ENCODE assay signal across 9 mouse cellular contexts in the genomic region with DNA sequence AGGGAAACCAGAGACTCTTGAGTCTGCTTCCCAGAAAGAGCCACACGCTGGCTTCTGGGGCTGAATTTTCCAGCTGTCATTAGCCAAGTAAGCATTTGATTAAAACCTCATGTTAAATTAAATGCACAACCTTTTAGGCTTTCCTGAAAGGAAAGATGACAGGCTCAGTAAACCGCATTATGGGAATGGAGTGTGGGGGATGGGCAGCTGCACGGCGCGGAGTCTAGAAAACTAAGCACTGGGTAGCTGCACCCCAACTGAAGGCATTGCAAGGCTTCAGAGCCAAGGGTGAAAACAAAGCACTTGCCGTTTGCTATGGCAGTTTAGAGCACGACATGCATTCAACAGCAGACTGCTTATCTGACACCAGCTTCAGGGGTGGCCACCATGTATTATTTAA. TPM values are rescaled to one million over a fixed set of nuclear protein-coding genes. Genes with fewer than 3 reads are reported as not detected.
A peak's percentile ranks its signal among the peaks of the same experiment; 100 is the strongest.
DNase-seq lines count a peak whose midpoint lies in the region; ATAC-seq and TF ChIP-seq lines count a peak whose summit lies in the region.
"Had no signal": no experiment of that assay in that cellular context is flagged by ENCODE, and none has a peak within 500 bp of the region (broad histone marks: within the 10 kb centered on the region; RNA-seq: fewer than 3 reads in every experiment).

No protein-coding gene starts in this region.

- TF ChIP-seq CTCF in left cerebral cortex, adult 2 months (IDR thresholded peaks at IDR 0.05): no peak
- TF ChIP-seq CTCF in embryonic fibroblast, embryonic 13.5 days (IDR thresholded peaks at IDR 0.05; ENCODE audit: borderline replicate concordance, insufficient read depth, low read length): no peak
- no peak for TF ChIP-seq CTCF in hindbrain, postnatal 0 days (IDR thresholded peaks at IDR 0.05; ENCODE audit: low read depth)

- intact Hi-C loops in left cerebral cortex, adult 2 months (cut with DNase I): loop anchor here (5.0 to 10.0 kb wide), 3 partner anchors 44 to 437 kb away; no protein-coding TSS in a partner anchor
- intact Hi-C loops in left cerebral cortex, postnatal 14 days (cut with DNase I): loop anchor here (5.0 kb wide), 1 partner anchor 74 kb away; no protein-coding TSS in a partner anchor

- peak overlapping the region; percentile 65 for H3K4me3 ChIP-seq in left cerebral cortex, adult 2 months
- H3K4me3 ChIP-seq in embryonic fibroblast, embryonic 13.5 days (ENCODE audit: insufficient read depth, low read length): peak overlapping the region; percentile 76
- peak overlapping the region; percentile 71 for H3K4me3 ChIP-seq in hindbrain, postnatal 0 days (ENCODE audit: low read length)
- peak overlapping the region; percentile 72 for H3K4me3 ChIP-seq in neural tube, embryonic 11.5 days (ENCODE audit: low read depth, low read length)

- TF ChIP-seq POLR2A in embryonic fibroblast, embryonic 13.5 days (IDR thresholded peaks at IDR 0.05; ENCODE audit: low read depth, low read length): no peak

- H3K36me3 ChIP-seq in hindbrain, postnatal 0 days (ENCODE audit: insufficient read depth, low read length): no peaks in the 10 kb centered on the region
- no peaks in the 10 kb centered on the region for H3K36me3 ChIP-seq in neural tube, embryonic 11.5 days (ENCODE audit: control insufficient read depth, insufficient read depth, low read length)

- H3K9me3 ChIP-seq in hindbrain, postnatal 0 days (ENCODE audit: low read length): no peaks in the 10 kb centered on the region
- no peaks in the 10 kb centered on the region for H3K9me3 ChIP-seq in neural tube, embryonic 11.5 days (ENCODE audit: control insufficient read depth, low read length)
- H3K9me3 ChIP-seq: megakaryocyte, embryonic 14.5 days had no signal

- H3K4me1 ChIP-seq in embryonic fibroblast, embryonic 13.5 days (ENCODE audit: control insufficient read depth, insufficient read depth, low read length): peaks cover 12% of the 10 kb centered on the region
- peaks cover 8% of the 10 kb centered on the region for H3K4me1 ChIP-seq in hindbrain, postnatal 0 days (ENCODE audit: insufficient read depth, low read length)
- H3K4me1 ChIP-seq in neural tube, embryonic 11.5 days (ENCODE audit: control insufficient read depth, insufficient read depth, low read length): peaks cover 19% of the 10 kb centered on the region

- 14% methylated on average over 7 of the region's 7 CpGs for WGBS in hindbrain, postnatal 0 days
- WGBS in neural tube, embryonic 11.5 days: 34% methylated on average over 7 of the region's 7 CpGs

- H3K27me3 ChIP-seq in hindbrain, postnatal 0 days (ENCODE audit: insufficient read depth, low read length): no peaks in the 10 kb centered on the region
- H3K27me3 ChIP-seq in neural tube, embryonic 11.5 days (ENCODE audit: control insufficient read depth, insufficient read depth, low read length): peaks cover 6% of the 10 kb centered on the region

- peak overlapping the region; percentile 96 for H3K4me2 ChIP-seq in hindbrain, postnatal 0 days (ENCODE audit: low read depth, low read length)
- H3K4me2 ChIP-seq in neural tube, embryonic 11.5 days (ENCODE audit: low read depth): peak overlapping the region; percentile 92

- no peak for DNase-seq in left cerebral cortex, adult 2 months (ENCODE audit: extremely low spot score in 1 of 2, low spot score in 2 of 2)
- DNase-seq in left cerebral cortex, postnatal 14 days (ENCODE audit: low spot score in 2 of 2): no peak
- DNase-seq in hindbrain, postnatal 0 days (ENCODE audit: low spot score): peak; percentile 31
- peak; percentile 16 for DNase-seq in neural tube, embryonic 11.5 days (ENCODE audit: low spot score)
- no peak for DNase-seq in frontal cortex, adult 2 months (ENCODE audit: extremely low spot score in 1 of 2, low spot score in 1 of 2)
- no peak for DNase-seq in urinary bladder, adult 2 months (ENCODE audit: low spot score)
- no peak for DNase-seq in adrenal gland, postnatal 14 days

- H3K27ac ChIP-seq in left cerebral cortex, adult 2 months: no peak overlapping the region
- no peak overlapping the region for H3K27ac ChIP-seq in embryonic fibroblast, embryonic 13.5 days (ENCODE audit: insufficient read depth, low read length)
- H3K27ac ChIP-seq in hindbrain, postnatal 0 days: no peak overlapping the region
- no peak overlapping the region for H3K27ac ChIP-seq in neural tube, embryonic 11.5 days (ENCODE audit: low read depth, low read length)

- ATAC-seq in hindbrain, postnatal 0 days: no peak
- no peak for ATAC-seq in neural tube, embryonic 11.5 days (ENCODE audit: insufficient read depth, low FRiP score, low TSS enrichment)

- peak overlapping the region; percentile 18; the same call in 1 of the 2 replicates for H3K9ac ChIP-seq in hindbrain, postnatal 0 days (replicated peaks; ENCODE audit: low read length)
- no peak overlapping the region for H3K9ac ChIP-seq in neural tube, embryonic 11.5 days (ENCODE audit: low read length)

RNA-seq across cellular contexts. Expression of a gene that starts 2.1 kb away (rescaled TPM):
- 1 to 10 TPM; 8.1 to 9.7 TPM for total RNA-seq in left cerebral cortex, adult 2 months (2021)
- 10 to 100 TPM; 13.4 to 13.7 TPM for total RNA-seq in left cerebral cortex, postnatal 14 days (2021)
- polyA plus RNA-seq in embryonic fibroblast, embryonic 13.5 days (2011; ENCODE audit: insufficient read length, low read depth, missing spikeins): 3.9 and 4.4 TPM in 2 replicates
- 42.9 and 45.9 TPM in 2 replicates for total RNA-seq in hindbrain, postnatal 0 days (2014; rRNA removed)
- 11.7 and 11.8 TPM in 2 replicates for polyA plus RNA-seq in hindbrain, postnatal 0 days (2015; fragmentation: Nextera tagmentation; extraction: Ambion mirVana)
- polyA plus RNA-seq in neural tube, embryonic 11.5 days (2014; fragmentation: Nextera tagmentation; extraction: Ambion mirVana): 14.4 and 15.6 TPM in 2 replicates
- 12.0 TPM in 2 replicates for polyA plus RNA-seq in frontal cortex, adult 2 months (2012; rRNA removed)
- 4.2 and 4.3 TPM in 2 replicates for polyA plus RNA-seq in urinary bladder, adult 2 months (2012; rRNA removed)
- 12.0 and 17.0 TPM in 2 replicates for total RNA-seq in adrenal gland, postnatal 14 days (2021)

Comparison
In these comparisons a context has a peak if more than half of its experiments do, and no peak if none do; other contexts are left out.
1. DNase-seq: peak in hindbrain, postnatal 0 days (single experiment) and neural tube, embryonic 11.5 days (single experiment); none in left cerebral cortex, adult 2 months (0 of 2), left cerebral cortex, postnatal 14 days (0 of 2), frontal cortex, adult 2 months (0 of 2), urinary bladder, adult 2 months (single experiment) and adrenal gland, postnatal 14 days (single experiment).
2. Peak in every context shown above with its lines, with median percentiles within 50 percentile points of each other: H3K4me3 ChIP-seq.